Mouse (Mus musculus) hindbrain, embryonic 16.5 days (tissue): ENCODE results near the gene Tnfaip3. TPM values are rescaled to one million over a fixed set of nuclear protein-coding genes. Genes with fewer than 3 reads are reported as not detected.

Experiments used
- ATAC-seq: fragments of 200-750 bp; cut with Nextera tagmentation; 2 replicates; pipeline ENCODE4 v1.8.0; 2017; ENCODE audit warnings: moderate TSS enrichment, moderate library complexity
- H3K27ac ChIP-seq: fragments of 300-500 bp; sonication (generic); 2 replicates; pipeline ENCODE4 v1.5.1; 2014; ENCODE audit warnings: low read depth, mild to moderate bottlenecking, control low read depth, low read length, moderate library complexity
- H3K27me3 ChIP-seq: fragments of 300-500 bp; sonication (generic); replicated peaks from 2 replicates; pipeline ENCODE4 v1.6.1; 2014; ENCODE audit warnings: low read length; ENCODE audit not compliant: control insufficient read depth, insufficient read depth
- H3K36me3 ChIP-seq: fragments of 300-500 bp; sonication (generic); 2 replicates; pipeline ENCODE4 v1.6.1; 2014; ENCODE audit warnings: mild to moderate bottlenecking, low read length, moderate library complexity, mixed read lengths; ENCODE audit not compliant: control insufficient read depth, insufficient read depth
- H3K4me1 ChIP-seq: fragments of 300-500 bp; sonication (generic); 2 replicates; pipeline ENCODE4 v1.6.1; 2014; ENCODE audit warnings: low read depth, low read length; ENCODE audit not compliant: control insufficient read depth, insufficient read depth
- H3K4me2 ChIP-seq: fragments of 300-500 bp; sonication (generic); 2 replicates; pipeline ENCODE4 v1.6.1; 2014; ENCODE audit warnings: mild to moderate bottlenecking, low read length, control low read depth, moderate library complexity
- H3K4me3 ChIP-seq: fragments of 300-500 bp; sonication (generic); 2 replicates; pipeline ENCODE4 v1.5.1; 2014; ENCODE audit warnings: mild to moderate bottlenecking, low read length, control low read depth, moderate library complexity
- H3K9ac ChIP-seq: fragments of 300-500 bp; sonication (generic); 2 replicates; pipeline ENCODE4 v1.6.1; 2014; ENCODE audit warnings: low read depth, mild to moderate bottlenecking, control low read depth, low read length, moderate library complexity
- H3K9me3 ChIP-seq: fragments of 300-500 bp; sonication (generic); 2 replicates; pipeline ENCODE4 v1.6.1; 2014; ENCODE audit warnings: mild to moderate bottlenecking, low read length, moderate library complexity; ENCODE audit not compliant: control insufficient read depth
- WGBS: fragments of 180-500 bp; shearing (Covaris S2); extraction: QIAGEN DNeasy Blood & Tissue Kit; methylation state at CpG from one replicate; pipeline ENCODE4 v1.1.7; 2014; 5-methylcytosine and 5-hydroxymethylcytosine counted together
- polyA plus RNA-seq: library from polyadenylated mRNA; unstranded; fragments of >200 nt; fragmentation: Nextera tagmentation; extraction: Ambion mirVana; gene quantifications from 2 replicates; pipeline ENCODE4 v1.2.1, GENCODE M21; 2015

The Tnfaip3 gene
- polyA plus RNA-seq, 1 experiment from 2014 or later, result 2.9 TPM

GRCm38 (mm10) chr10:19044765-19045516 lies 29.5 kb upstream of the Tnfaip3 start:
- Histone ChIP-seq H3K9me3 (no peaks in the 10 kb centered on the region), H3K27me3 (no peaks in the 10 kb centered on the region), H3K9ac (no peak overlapping the region), H3K36me3 (no peaks in the 10 kb centered on the region), H3K27ac (no peak overlapping the region), H3K4me1 (no peaks in the 10 kb centered on the region), H3K4me2 (no peak overlapping the region), H3K4me3 (no peak overlapping the region)
- WGBS, result 91% methylated on average over 9 of the region's 9 CpGs
- no peak for ATAC-seq

- 72% methylated on average over 4 of the region's 4 CpGs for WGBS
- Histone ChIP-seq H3K36me3 (no peaks in the 10 kb centered on the region), H3K9me3 (no peaks in the 10 kb centered on the region), H3K27ac (no peak overlapping the region), H3K4me3 (no peak overlapping the region), H3K9ac (no peak overlapping the region), H3K4me1 (no peaks in the 10 kb centered on the region), H3K27me3 (no peaks in the 10 kb centered on the region), H3K4me2 (no peak overlapping the region)
- ATAC-seq, result no peak
Observed at GRCm38 (mm10) chr10:19043529-19044262, 28.2 kb upstream of the Tnfaip3 start.

GRCm38 (mm10) chr10:19040147-19040546 lies 24.7 kb upstream of the Tnfaip3 start:
- Histone ChIP-seq H3K9ac (no peak overlapping the region), H3K36me3 (no peaks in the 10 kb centered on the region), H3K27ac (no peak overlapping the region), H3K4me2 (no peak overlapping the region), H3K4me3 (no peak overlapping the region), H3K27me3 (no peaks in the 10 kb centered on the region), H3K9me3 (no peaks in the 10 kb centered on the region), H3K4me1 (no peaks in the 10 kb centered on the region)
- WGBS, result 95% methylated on average over 2 of the region's 2 CpGs
- no peak for ATAC-seq

GRCm38 (mm10) chr10:19034764-19035163 lies 19.3 kb upstream of the Tnfaip3 start:
- H3K9me3 ChIP-seq, result no peaks in the 10 kb centered on the region
- H3K9ac ChIP-seq, result no peak overlapping the region
- H3K4me3 ChIP-seq, result no peak overlapping the region
- H3K27ac ChIP-seq, result no peak overlapping the region
- ATAC-seq, result peak; percentile 50; the same call in 1 of the 2 replicates
- WGBS, result 67% methylated on average over 3 of the region's 3 CpGs
- no peaks in the 10 kb centered on the region for H3K36me3 ChIP-seq
- H3K4me1 ChIP-seq, result no peaks in the 10 kb centered on the region
- no peak overlapping the region for H3K4me2 ChIP-seq
- no peaks in the 10 kb centered on the region for H3K27me3 ChIP-seq

GRCm38 (mm10) chr10:19033696-19034095 lies 18.2 kb upstream of the Tnfaip3 start:
- H3K9me3 ChIP-seq, result no peaks in the 10 kb centered on the region
- H3K4me3 ChIP-seq, result no peak overlapping the region
- H3K36me3 ChIP-seq, result no peaks in the 10 kb centered on the region
- no peak overlapping the region for H3K9ac ChIP-seq
- 95% methylated on average over 1 of the region's 1 CpGs for WGBS
- no peak for ATAC-seq
- no peaks in the 10 kb centered on the region for H3K4me1 ChIP-seq
- no peaks in the 10 kb centered on the region for H3K27me3 ChIP-seq
- no peak overlapping the region for H3K27ac ChIP-seq
- no peak overlapping the region for H3K4me2 ChIP-seq

GRCm38 (mm10) chr10:19031875-19032274 lies 16.4 kb upstream of the Tnfaip3 start:
- Histone ChIP-seq H3K27me3 (no peaks in the 10 kb centered on the region), H3K4me1 (no peaks in the 10 kb centered on the region), H3K9me3 (no peaks in the 10 kb centered on the region), H3K27ac (no peak overlapping the region), H3K4me2 (no peak overlapping the region), H3K4me3 (no peak overlapping the region), H3K9ac (no peak overlapping the region), H3K36me3 (no peaks in the 10 kb centered on the region)
- ATAC-seq, result no peak

- WGBS, result 75% methylated on average over 2 of the region's 2 CpGs
- Histone ChIP-seq H3K27ac (no peak overlapping the region), H3K36me3 (no peaks in the 10 kb centered on the region), H3K9ac (no peak overlapping the region), H3K4me3 (no peak overlapping the region), H3K4me1 (no peaks in the 10 kb centered on the region), H3K27me3 (no peaks in the 10 kb centered on the region), H3K4me2 (no peak overlapping the region), H3K9me3 (no peaks in the 10 kb centered on the region)
- ATAC-seq, result no peak
Observed at GRCm38 (mm10) chr10:19030628-19031027, 15.2 kb upstream of the Tnfaip3 start.

GRCm38 (mm10) chr10:19026710-19027109 lies 11.3 kb upstream of the Tnfaip3 start:
- WGBS, result 96% methylated on average over 5 of the region's 5 CpGs

GRCm38 (mm10) chr10:19024353-19024752 lies 8.9 kb upstream of the Tnfaip3 start:
- Histone ChIP-seq H3K4me1 (no peaks in the 10 kb centered on the region), H3K36me3 (no peaks in the 10 kb centered on the region), H3K9ac (no peak overlapping the region), H3K9me3 (no peaks in the 10 kb centered on the region), H3K4me2 (no peak overlapping the region), H3K27me3 (no peaks in the 10 kb centered on the region), H3K27ac (no peak overlapping the region), H3K4me3 (no peak overlapping the region)
- no peak for ATAC-seq
- 87% methylated on average over 5 of the region's 5 CpGs for WGBS

More at GRCm38 (mm10) chr10:19026710-19027109, 11.3 kb upstream of the Tnfaip3 start:
- Histone ChIP-seq H3K27ac (no peak overlapping the region), H3K9ac (no peak overlapping the region), H3K4me1 (no peaks in the 10 kb centered on the region), H3K27me3 (no peaks in the 10 kb centered on the region), H3K4me3 (no peak overlapping the region), H3K36me3 (no peaks in the 10 kb centered on the region), H3K9me3 (no peaks in the 10 kb centered on the region), H3K4me2 (no peak overlapping the region)
- no peak for ATAC-seq
